Mouse (Mus musculus): ENCODE data around the gene Zfp358. TPM values are rescaled to one million over a fixed set of nuclear protein-coding genes. Genes with fewer than 3 reads are reported as not detected.

Gene Zfp358
- polyA plus RNA-seq, 1 experiment, result 15.5 TPM

- H3K9me3 ChIP-seq (replicated peaks; ENCODE audit: control insufficient read depth, insufficient read depth, low read length, poor library complexity, severe bottlenecking), result no peaks in the 10 kb centered on the region
- peaks cover 23% of the 10 kb centered on the region for H3K36me3 ChIP-seq (ENCODE audit: control insufficient read depth, insufficient read depth, low read length, poor library complexity, severe bottlenecking)
- no peaks in the 10 kb centered on the region for H3K4me1 ChIP-seq (ENCODE audit: control insufficient read depth, insufficient read depth, low read length)
- H3K27ac ChIP-seq (ENCODE audit: insufficient read depth, low read length), result no peak overlapping the region
- TF ChIP-seq CTCF (IDR thresholded peaks at IDR 0.05; ENCODE audit: low read depth, low read length) (no peak), EP300 (IDR thresholded peaks at IDR 0.05; ENCODE audit: insufficient read depth, low read depth, low read length) (no peak), POLR2A (IDR thresholded peaks at IDR 0.05; ENCODE audit: insufficient read depth, low read length) (no peak)
- peak overlapping the region; percentile 84 for H3K4me3 ChIP-seq (ENCODE audit: low read depth, low read length)
- no peaks in the 10 kb centered on the region for H3K27me3 ChIP-seq (ENCODE audit: control insufficient read depth, insufficient read depth, low read length, poor library complexity, severe bottlenecking)
- peak overlapping the region; percentile 75 for H3K9ac ChIP-seq (ENCODE audit: low read depth, poor library complexity, severe bottlenecking)
Observed at GRCm38 (mm10) chr8:3517117-3517495, 24.2 kb downstream of the Zfp358 start.

GRCm38 (mm10) chr8:3522007-3522697, 29.2 kb downstream of the Zfp358 start:
- no peaks in the 10 kb centered on the region for H3K27me3 ChIP-seq (ENCODE audit: control insufficient read depth, insufficient read depth, low read length, poor library complexity, severe bottlenecking)
- no peak overlapping the region for H3K27ac ChIP-seq (ENCODE audit: insufficient read depth, low read length)
- no peak overlapping the region for H3K4me3 ChIP-seq (ENCODE audit: low read depth, low read length)
- H3K36me3 ChIP-seq (ENCODE audit: control insufficient read depth, insufficient read depth, low read length, poor library complexity, severe bottlenecking), result peaks cover 36% of the 10 kb centered on the region
- no peaks in the 10 kb centered on the region for H3K4me1 ChIP-seq (ENCODE audit: control insufficient read depth, insufficient read depth, low read length)
- H3K9ac ChIP-seq (ENCODE audit: low read depth, poor library complexity, severe bottlenecking), result no peak overlapping the region
- H3K9me3 ChIP-seq (replicated peaks; ENCODE audit: control insufficient read depth, insufficient read depth, low read length, poor library complexity, severe bottlenecking), result no peaks in the 10 kb centered on the region
- no peak for TF ChIP-seq POLR2A (IDR thresholded peaks at IDR 0.05; ENCODE audit: insufficient read depth, low read length)
- no peak for TF ChIP-seq CTCF (IDR thresholded peaks at IDR 0.05; ENCODE audit: low read depth, low read length)
- TF ChIP-seq EP300 (IDR thresholded peaks at IDR 0.05; ENCODE audit: insufficient read depth, low read depth, low read length), result no peak

- Histone ChIP-seq H3K4me1 (ENCODE audit: control insufficient read depth, insufficient read depth, low read length) (no peaks in the 10 kb centered on the region), H3K4me3 (ENCODE audit: low read depth, low read length) (no peak overlapping the region), H3K27ac (ENCODE audit: insufficient read depth, low read length) (no peak overlapping the region), H3K9ac (ENCODE audit: low read depth, poor library complexity, severe bottlenecking) (no peak overlapping the region), H3K27me3 (ENCODE audit: control insufficient read depth, insufficient read depth, low read length, poor library complexity, severe bottlenecking) (no peaks in the 10 kb centered on the region), H3K36me3 (ENCODE audit: control insufficient read depth, insufficient read depth, low read length, poor library complexity, severe bottlenecking) (peaks cover 6% of the 10 kb centered on the region), H3K9me3 (replicated peaks; ENCODE audit: control insufficient read depth, insufficient read depth, low read length, poor library complexity, severe bottlenecking) (no peaks in the 10 kb centered on the region)
- TF ChIP-seq POLR2A (IDR thresholded peaks at IDR 0.05; ENCODE audit: insufficient read depth, low read length) (no peak), CTCF (IDR thresholded peaks at IDR 0.05; ENCODE audit: low read depth, low read length) (no peak), EP300 (IDR thresholded peaks at IDR 0.05; ENCODE audit: insufficient read depth, low read depth, low read length) (no peak)
Observed at GRCm38 (mm10) chr8:3530816-3531215, 37.9 kb downstream of the Zfp358 start.

GRCm38 (mm10) chr8:3531936-3532335, 39.0 kb downstream of the Zfp358 start:
- Histone ChIP-seq H3K4me3 (ENCODE audit: low read depth, low read length) (peak overlapping the region; percentile 3), H3K36me3 (ENCODE audit: control insufficient read depth, insufficient read depth, low read length, poor library complexity, severe bottlenecking) (no peaks in the 10 kb centered on the region), H3K4me1 (ENCODE audit: control insufficient read depth, insufficient read depth, low read length) (no peaks in the 10 kb centered on the region), H3K9ac (ENCODE audit: low read depth, poor library complexity, severe bottlenecking) (no peak overlapping the region), H3K27me3 (ENCODE audit: control insufficient read depth, insufficient read depth, low read length, poor library complexity, severe bottlenecking) (no peaks in the 10 kb centered on the region), H3K9me3 (replicated peaks; ENCODE audit: control insufficient read depth, insufficient read depth, low read length, poor library complexity, severe bottlenecking) (no peaks in the 10 kb centered on the region), H3K27ac (ENCODE audit: insufficient read depth, low read length) (no peak overlapping the region)
- TF ChIP-seq EP300 (IDR thresholded peaks at IDR 0.05; ENCODE audit: insufficient read depth, low read depth, low read length) (no peak), POLR2A (IDR thresholded peaks at IDR 0.05; ENCODE audit: insufficient read depth, low read length) (no peak), CTCF (IDR thresholded peaks at IDR 0.05; ENCODE audit: low read depth, low read length) (no peak)

- peaks cover 26% of the 10 kb centered on the region for H3K36me3 ChIP-seq (ENCODE audit: control insufficient read depth, insufficient read depth, low read length, poor library complexity, severe bottlenecking)
- H3K4me3 ChIP-seq (ENCODE audit: low read depth, low read length), result no peak overlapping the region
- H3K9ac ChIP-seq (ENCODE audit: low read depth, poor library complexity, severe bottlenecking), result no peak overlapping the region
- no peaks in the 10 kb centered on the region for H3K27me3 ChIP-seq (ENCODE audit: control insufficient read depth, insufficient read depth, low read length, poor library complexity, severe bottlenecking)
- H3K9me3 ChIP-seq (replicated peaks; ENCODE audit: control insufficient read depth, insufficient read depth, low read length, poor library complexity, severe bottlenecking), result no peaks in the 10 kb centered on the region
- TF ChIP-seq EP300 (IDR thresholded peaks at IDR 0.05; ENCODE audit: insufficient read depth, low read depth, low read length) (peak; percentile 20; the same call in 1 of the 2 replicates), POLR2A (IDR thresholded peaks at IDR 0.05; ENCODE audit: insufficient read depth, low read length) (no peak)
- no peak overlapping the region for H3K27ac ChIP-seq (ENCODE audit: insufficient read depth, low read length)
- H3K4me1 ChIP-seq (ENCODE audit: control insufficient read depth, insufficient read depth, low read length), result no peaks in the 10 kb centered on the region
Observed at GRCm38 (mm10) chr8:3536053-3536841, 43.3 kb downstream of the Zfp358 start.

GRCm38 (mm10) chr8:3536940-3537339, 44.0 kb downstream of the Zfp358 start:
- Histone ChIP-seq H3K9me3 (replicated peaks; ENCODE audit: control insufficient read depth, insufficient read depth, low read length, poor library complexity, severe bottlenecking) (no peaks in the 10 kb centered on the region), H3K4me1 (ENCODE audit: control insufficient read depth, insufficient read depth, low read length) (no peaks in the 10 kb centered on the region), H3K27ac (ENCODE audit: insufficient read depth, low read length) (no peak overlapping the region), H3K27me3 (ENCODE audit: control insufficient read depth, insufficient read depth, low read length, poor library complexity, severe bottlenecking) (no peaks in the 10 kb centered on the region), H3K9ac (ENCODE audit: low read depth, poor library complexity, severe bottlenecking) (no peak overlapping the region), H3K36me3 (ENCODE audit: control insufficient read depth, insufficient read depth, low read length, poor library complexity, severe bottlenecking) (peaks cover 30% of the 10 kb centered on the region), H3K4me3 (ENCODE audit: low read depth, low read length) (no peak overlapping the region)
- TF ChIP-seq EP300 (IDR thresholded peaks at IDR 0.05; ENCODE audit: insufficient read depth, low read depth, low read length) (no peak), CTCF (IDR thresholded peaks at IDR 0.05; ENCODE audit: low read depth, low read length) (no peak)
